Mouse (Mus musculus) splenic B cell, adult 2 months (primary cell): Measurements from ENCODE around the gene Frmpd2.

Experiments used
- DNase-seq: peaks from one replicate; pipeline ENCODE4 v3.0.0-alpha.2; 2011; ENCODE audit warnings: low read depth, low spot score
- H3K27me3 ChIP-seq: 2 replicates; pipeline ENCODE4 v1.6.1; 2012; ENCODE audit warnings: mild to moderate bottlenecking, low read length, moderate library complexity, mixed read lengths; ENCODE audit not compliant: control insufficient read depth, poor library complexity, insufficient read depth, severe bottlenecking
- H3K36me3 ChIP-seq: 2 replicates; pipeline ENCODE4 v1.6.1; 2012; ENCODE audit warnings: mild to moderate bottlenecking, low read length, moderate library complexity, mixed read lengths; ENCODE audit not compliant: control insufficient read depth, poor library complexity, insufficient read depth, severe bottlenecking

Gene Frmpd2

GRCm38 (mm10) chr14:33531331-33531912 lies 59.9 kb downstream of the Frmpd2 start:
- DNase-seq, result no peak
- no peaks in the 10 kb centered on the region for H3K36me3 ChIP-seq
- no peaks in the 10 kb centered on the region for H3K27me3 ChIP-seq

- H3K27me3 ChIP-seq, result no peaks in the 10 kb centered on the region
- H3K36me3 ChIP-seq, result no peaks in the 10 kb centered on the region
- DNase-seq, result no peak
Observed at GRCm38 (mm10) chr14:33532792-33533191, 61.3 kb downstream of the Frmpd2 start.

- no peaks in the 10 kb centered on the region for H3K27me3 ChIP-seq
- DNase-seq, result no peak
Observed at GRCm38 (mm10) chr14:33533516-33533915, 62.0 kb downstream of the Frmpd2 start.

GRCm38 (mm10) chr14:33535317-33535716 lies 63.8 kb downstream of the Frmpd2 start:
- DNase-seq, result no peak
- H3K36me3 ChIP-seq, result no peaks in the 10 kb centered on the region
- H3K27me3 ChIP-seq, result no peaks in the 10 kb centered on the region

More at GRCm38 (mm10) chr14:33533516-33533915, 62.0 kb downstream of the Frmpd2 start:
- H3K36me3 ChIP-seq, result no peaks in the 10 kb centered on the region

GRCm38 (mm10) chr14:33539559-33540167 lies 68.2 kb downstream of the Frmpd2 start:
- Histone ChIP-seq H3K36me3 (no peaks in the 10 kb centered on the region), H3K27me3 (no peaks in the 10 kb centered on the region)
- DNase-seq, result no peak

- DNase-seq, result no peak
- H3K36me3 ChIP-seq, result no peaks in the 10 kb centered on the region
- no peaks in the 10 kb centered on the region for H3K27me3 ChIP-seq
Observed at GRCm38 (mm10) chr14:33545565-33546143, 74.2 kb downstream of the Frmpd2 start.

- DNase-seq, result no peak
- Histone ChIP-seq H3K27me3 (no peaks in the 10 kb centered on the region), H3K36me3 (no peaks in the 10 kb centered on the region)
Observed at GRCm38 (mm10) chr14:33548650-33549049, 77.2 kb downstream of the Frmpd2 start.

GRCm38 (mm10) chr14:33549856-33550255 lies 78.4 kb downstream of the Frmpd2 start:
- no peak for DNase-seq
- Histone ChIP-seq H3K27me3 (no peaks in the 10 kb centered on the region), H3K36me3 (no peaks in the 10 kb centered on the region)

GRCm38 (mm10) chr14:33570737-33571136 lies 99.2 kb downstream of the Frmpd2 start:
- no peaks in the 10 kb centered on the region for H3K36me3 ChIP-seq
- DNase-seq, result no peak

GRCm38 (mm10) chr14:33573643-33574042 lies 102.1 kb downstream of the Frmpd2 start:
- Histone ChIP-seq H3K36me3 (no peaks in the 10 kb centered on the region), H3K27me3 (no peaks in the 10 kb centered on the region)
- no peak for DNase-seq

More at GRCm38 (mm10) chr14:33570737-33571136, 99.2 kb downstream of the Frmpd2 start:
- no peaks in the 10 kb centered on the region for H3K27me3 ChIP-seq

- no peaks in the 10 kb centered on the region for H3K27me3 ChIP-seq
- DNase-seq, result no peak
- no peaks in the 10 kb centered on the region for H3K36me3 ChIP-seq
Observed at GRCm38 (mm10) chr14:33579771-33580484, 108.4 kb downstream of the Frmpd2 start.

GRCm38 (mm10) chr14:33588951-33589350 lies 117.5 kb downstream of the Frmpd2 start, which contains the start of gene Ptpn20:
Gene Ptpn20 (plus strand): TSS chr14:33589207.
- Histone ChIP-seq H3K36me3 (no peaks in the 10 kb centered on the region), H3K27me3 (no peaks in the 10 kb centered on the region)
- peak; percentile 1 for DNase-seq

GRCm38 (mm10) chr14:33598376-33599130 lies 127.1 kb downstream of the Frmpd2 start:
- DNase-seq, result no peak
- Histone ChIP-seq H3K27me3 (no peaks in the 10 kb centered on the region), H3K36me3 (no peaks in the 10 kb centered on the region)

- H3K27me3 ChIP-seq, result no peaks in the 10 kb centered on the region
- DNase-seq, result no peak
Observed at GRCm38 (mm10) chr14:33607431-33607830, 135.9 kb downstream of the Frmpd2 start.

More at GRCm38 (mm10) chr14:33607431-33607830, 135.9 kb downstream of the Frmpd2 start:
- no peaks in the 10 kb centered on the region for H3K36me3 ChIP-seq
